Comparison of ENCODE assay signal across 8 mouse cellular contexts in genomic region chr4:133451536-133451935, GRCm38 (mm10). TPM values are rescaled to one million over a fixed set of nuclear protein-coding genes. Genes with fewer than 3 reads are reported as not detected.
A peak's percentile ranks its signal among the peaks of the same experiment; 100 is the strongest.
DNase-seq lines count a peak whose midpoint lies in the region; ATAC-seq lines count a peak whose summit lies in the region.

No protein-coding gene starts in this region.

- no peak overlapping the region for H3K4me2 ChIP-seq in forebrain, embryonic 14.5 days (ENCODE audit: low read length)
- no peak overlapping the region for H3K4me2 ChIP-seq in forebrain, embryonic 13.5 days

- peak; percentile 86 for DNase-seq in forebrain, embryonic 14.5 days (ENCODE audit: low spot score)
- DNase-seq in adrenal gland, adult 18-20 months (ENCODE audit: low spot score in 2 of 2) = peak; percentile 89 to 91
- DNase-seq in embryo, embryonic 10.5 days (ENCODE audit: low spot score) = peak; percentile 94
- DNase-seq in heart, embryonic 10.5 days (ENCODE audit: low spot score) = peak; percentile 86
- DNase-seq in layer of hippocampus, postnatal 36 days = peak; percentile 76 to 86
- DNase-seq in spleen, postnatal 36 days (ENCODE audit: low spot score in 2 of 2) = peak; percentile 60 to 76

- H3K27me3 ChIP-seq in forebrain, embryonic 14.5 days (replicated peaks; ENCODE audit: control insufficient read depth, insufficient read depth, low read length) = no peaks in the 10 kb centered on the region
- H3K27me3 ChIP-seq in forebrain, embryonic 13.5 days = no peaks in the 10 kb centered on the region
- peaks cover 29% of the 10 kb centered on the region; the same call in 1 of the 2 replicates for H3K27me3 ChIP-seq in heart, embryonic 10.5 days (ENCODE audit: insufficient read depth, poor library complexity, severe bottlenecking)

- 11% methylated on average over 10 of the region's 10 CpGs for WGBS in forebrain, embryonic 14.5 days
- WGBS in forebrain, embryonic 13.5 days = 8% methylated on average over 10 of the region's 10 CpGs
- 9% methylated on average over 10 of the region's 10 CpGs for WGBS in heart, embryonic 10.5 days

- no peak overlapping the region for H3K27ac ChIP-seq in forebrain, embryonic 14.5 days (ENCODE audit: low read depth, low read length)
- no peak overlapping the region for H3K27ac ChIP-seq in forebrain, embryonic 13.5 days
- no peak overlapping the region for H3K27ac ChIP-seq in heart, embryonic 10.5 days

- no peaks in the 10 kb centered on the region for H3K4me1 ChIP-seq in forebrain, embryonic 14.5 days (ENCODE audit: control insufficient read depth, insufficient read depth, low read length)
- H3K4me1 ChIP-seq in forebrain, embryonic 13.5 days = 0 out of 2 replicates have a peak, but pooled peaks cover 3% of the 10 kb centered on the region
- peaks cover 15% of the 10 kb centered on the region for H3K4me1 ChIP-seq in heart, embryonic 10.5 days

- ATAC-seq in forebrain, embryonic 14.5 days = no peak
- ATAC-seq in forebrain, embryonic 13.5 days = no peak
- peak; percentile 81 for ATAC-seq in megakaryocyte progenitor cell, adult 5-6 weeks (replicated peaks; ENCODE audit: poor library complexity)

- H3K9ac ChIP-seq in forebrain, embryonic 14.5 days (ENCODE audit: low read length) = no peak overlapping the region
- H3K9ac ChIP-seq in forebrain, embryonic 13.5 days = no peak overlapping the region

- no peaks in the 10 kb centered on the region for H3K9me3 ChIP-seq in forebrain, embryonic 14.5 days (replicated peaks; ENCODE audit: control insufficient read depth, low read length)
- no peaks in the 10 kb centered on the region for H3K9me3 ChIP-seq in forebrain, embryonic 13.5 days (replicated peaks)
- no peaks in the 10 kb centered on the region for H3K9me3 ChIP-seq in heart, embryonic 10.5 days

- H3K4me3 ChIP-seq in forebrain, embryonic 14.5 days (ENCODE audit: low read depth, low read length) = no peak overlapping the region
- no peak overlapping the region for H3K4me3 ChIP-seq in forebrain, embryonic 13.5 days
- no peak overlapping the region for H3K4me3 ChIP-seq in heart, embryonic 10.5 days

- H3K36me3 ChIP-seq in forebrain, embryonic 14.5 days (ENCODE audit: control insufficient read depth, insufficient read depth, low read length) = no peaks in the 10 kb centered on the region
- H3K36me3 ChIP-seq in forebrain, embryonic 13.5 days (ENCODE audit: poor library complexity, severe bottlenecking) = no peaks in the 10 kb centered on the region
- H3K36me3 ChIP-seq in heart, embryonic 10.5 days = no peaks in the 10 kb centered on the region

RNA-seq across cellular contexts. Expression of gene Tent5b, which starts 28.4 kb away (rescaled TPM):
- 0.09 and 0.27 TPM in 2 replicates for polyA plus RNA-seq in forebrain, embryonic 14.5 days (2014; fragmentation: Nextera tagmentation; extraction: Ambion mirVana)
- 0.27 TPM in 1 of 2 replicates, not detected in the other for polyA plus RNA-seq in forebrain, embryonic 13.5 days (2015; fragmentation: Nextera tagmentation; extraction: Ambion mirVana)
- total RNA-seq in adrenal gland, adult 18-20 months (2021) = 1 to 10 TPM; 2.0 to 4.6 TPM
- 0.90 and 1.5 TPM in 2 replicates for polyA plus RNA-seq in heart, embryonic 10.5 days (2016; fragmentation: Nextera tagmentation; extraction: Ambion mirVana)
- total RNA-seq in layer of hippocampus, postnatal 36 days (2021) = not detected
- 0.15 TPM in 1 of 2 replicates, not detected in the other for total RNA-seq in megakaryocyte progenitor cell, adult 5-6 weeks (2015)
- total RNA-seq in megakaryocyte progenitor cell, adult 5-6 weeks (2017) = not detected in 2 replicates

RNA-seq across cellular contexts. Expression of gene Trnp1, which starts 46.8 kb away (rescaled TPM):
- 5.8 and 6.2 TPM in 2 replicates for polyA plus RNA-seq in forebrain, embryonic 14.5 days (2014; fragmentation: Nextera tagmentation; extraction: Ambion mirVana)
- 1.5 and 2.9 TPM in 2 replicates for polyA plus RNA-seq in forebrain, embryonic 13.5 days (2015; fragmentation: Nextera tagmentation; extraction: Ambion mirVana)
- 1 to 10 TPM; 4.4 to 5.3 TPM for total RNA-seq in adrenal gland, adult 18-20 months (2021)
- 0.60 and 0.96 TPM in 2 replicates for polyA plus RNA-seq in heart, embryonic 10.5 days (2016; fragmentation: Nextera tagmentation; extraction: Ambion mirVana)
- total RNA-seq in layer of hippocampus, postnatal 36 days (2021) = 100 to 1,000 TPM; 168 to 190 TPM
- total RNA-seq in megakaryocyte progenitor cell, adult 5-6 weeks (2015) = not detected in 2 replicates
- total RNA-seq in megakaryocyte progenitor cell, adult 5-6 weeks (2017) = not detected in 2 replicates

Comparison
In these comparisons a context has a peak if more than half of its experiments do, and no peak if none do; other contexts are left out.
1. RNA of gene Trnp1, which starts 46.8 kb away (total RNA-seq): 168 to 190 TPM in layer of hippocampus, postnatal 36 days; 4.4 to 5.3 TPM in adrenal gland, adult 18-20 months and not detected in megakaryocyte progenitor cell, adult 5-6 weeks; every median in the first group is over 10 times any median in the second.
2. Peak in every context shown above with its lines, with median percentiles within 50 percentile points of each other: DNase-seq.